Mouse (Mus musculus) monocyte, adult 59 days (primary cell): ENCODE results near the gene Cdv3. TPM values are rescaled to one million over a fixed set of nuclear protein-coding genes. Genes with fewer than 3 reads are reported as not detected.

Source experiments
- total RNA-seq, 2 experiments: library from RNA; stranded (reverse); gene quantifications; one replicate each; pipeline ENCODE4 v1.2.4; 2023

Gene Cdv3
- 10 to 100 TPM; 98.0 to 98.6 TPM for total RNA-seq

DNA sequence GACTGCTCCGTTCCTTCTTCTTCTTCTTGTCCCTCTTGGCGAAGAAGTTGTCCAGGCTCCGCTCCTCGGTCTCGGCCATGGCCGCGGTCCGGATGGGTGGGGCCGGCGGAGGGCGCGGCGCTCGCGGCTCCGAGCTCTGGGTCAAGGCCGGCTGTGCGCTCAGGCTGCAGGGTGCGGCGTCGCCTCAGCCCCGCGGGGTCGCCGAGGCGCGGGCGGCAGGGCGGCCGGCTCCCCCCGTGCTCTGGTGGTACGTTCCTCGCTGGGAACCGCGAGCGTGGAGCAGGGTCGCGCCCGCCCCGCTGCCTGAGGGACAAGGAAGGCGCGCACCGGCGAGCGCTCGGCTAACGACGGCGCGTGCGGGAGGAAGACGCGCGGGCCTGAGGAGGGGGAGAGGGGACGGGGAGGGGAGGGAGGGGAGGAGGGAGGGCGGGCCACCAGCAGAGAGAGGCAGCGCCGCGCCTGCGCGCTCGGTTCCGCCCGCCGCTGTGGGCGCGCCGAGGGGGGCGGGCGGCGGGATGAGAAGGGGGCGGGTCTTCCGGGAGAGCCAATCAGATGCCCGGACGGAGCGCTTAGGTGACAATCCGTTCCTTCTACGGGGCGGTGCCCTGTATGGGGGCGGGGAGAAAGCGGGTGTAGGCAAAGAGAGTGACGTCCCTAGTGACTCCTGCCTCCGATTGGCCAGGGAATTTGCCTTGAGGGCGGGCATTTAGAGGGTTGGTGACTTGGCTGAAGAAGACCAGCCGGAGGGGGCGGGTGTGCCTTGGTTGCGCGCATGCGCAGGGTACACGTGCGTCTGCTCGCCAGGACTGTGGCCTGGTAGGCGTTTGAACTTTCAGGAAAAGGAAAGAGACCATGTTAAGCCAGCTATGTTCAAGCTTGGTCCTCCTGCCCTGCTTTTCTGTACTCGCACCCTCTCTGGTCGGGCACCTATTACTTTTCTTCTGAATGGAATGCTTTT is at the start of gene Cdv3:
Gene Cdv3 (minus strand): TSS at position 551 of the 958 bp plus-strand sequence.

DNA sequence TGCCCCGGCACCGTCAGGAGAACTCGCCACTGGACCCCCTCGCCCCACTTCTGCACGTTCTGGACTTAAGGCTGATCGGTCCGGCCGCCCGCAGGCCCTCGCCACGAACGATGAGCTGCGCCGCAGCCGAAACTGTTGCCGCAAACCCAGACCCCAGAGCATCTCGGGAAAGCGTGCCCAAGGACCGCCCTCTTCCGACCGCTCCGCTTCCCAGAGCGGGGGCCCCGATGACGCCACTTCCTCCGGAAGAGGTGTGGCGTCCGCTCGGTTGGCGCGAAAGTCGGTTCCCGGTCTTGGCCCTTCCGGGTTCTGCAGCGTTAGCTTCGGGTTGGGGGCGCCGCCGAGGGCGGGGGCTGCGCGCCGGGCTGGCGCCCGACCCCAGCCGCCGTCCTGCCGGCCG is 60.7 kb downstream of the Cdv3 start, which contains the start of the genes 1300017J02Rik and Topbp1:
Gene 1300017J02Rik (minus strand): TSS at position 156 of the 400 bp plus-strand sequence.
Gene Topbp1 (plus strand): TSS at position 289 of the 400 bp plus-strand sequence.

Other genes starting within 250 kb of the Cdv3 start
- gene Srprb, start 163.7 kb downstream of the Cdv3 start, total RNA-seq: 10 to 100 TPM; 15.0 to 17.3 TPM
- gene Gm20425, start 135.5 kb downstream of the Cdv3 start, total RNA-seq: 1 to 10 TPM in 1 of 2 experiments, not detected in 1; 9.0 TPM
- gene Trf, start 135.4 kb downstream of the Cdv3 start, total RNA-seq: 100 to 1,000 TPM; 657 to 970 TPM
- gene 1300017J02Rik, start 60.8 kb downstream of the Cdv3 start, total RNA-seq: not detected
- gene Topbp1, start 60.6 kb downstream of the Cdv3 start, total RNA-seq: 10 to 100 TPM; 32.3 to 32.8 TPM
- not detected for gene Bfsp2, start 114.6 kb upstream of the Cdv3 start, total RNA-seq